Mouse (Mus musculus): ENCODE measurements around the gene Scn3a.

DNA sequence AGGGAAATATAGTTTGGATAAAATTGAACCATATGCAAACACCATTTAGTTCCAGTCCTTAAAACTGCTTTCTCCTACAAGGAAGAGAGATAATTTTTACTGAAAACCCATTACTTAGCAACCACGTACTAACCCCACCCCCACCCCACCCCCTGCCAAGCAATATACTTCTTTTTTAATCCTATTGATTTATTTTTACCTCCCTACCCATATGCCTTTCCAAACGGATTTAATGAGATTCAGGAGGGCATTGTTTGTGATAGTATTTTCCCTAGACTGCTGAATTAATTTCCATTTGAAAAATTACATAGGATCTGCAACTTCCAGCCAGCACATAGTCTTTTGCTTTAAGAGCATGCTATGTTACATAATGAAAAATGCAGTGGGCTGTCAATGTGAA, 152.1 kb downstream of the Scn3a start:
- TF ChIP-seq KAT2A (IDR thresholded peaks at IDR 0.05; ENCODE audit: insufficient replicate concordance, low read length) (no peak), TCF12 (IDR thresholded peaks at IDR 0.05; ENCODE audit: low read depth, low read length) (no peak), USF1 (IDR thresholded peaks at IDR 0.05; ENCODE audit: low read depth, low read length) (no peak), CTCF (conservative IDR thresholded peaks at IDR 0.05 in 1 of 2, IDR thresholded peaks at IDR 0.05 in 1 of 2; ENCODE audit: low read depth in 2 of 2, low read length in 2 of 2) (no peak), EP300 (IDR thresholded peaks at IDR 0.05; ENCODE audit: low read length) (no peak), E2F4 (IDR thresholded peaks at IDR 0.05; ENCODE audit: insufficient replicate concordance, low read depth, low read length) (no peak), POLR2A (IDR thresholded peaks at IDR 0.05; ENCODE audit: low read depth, low read length) (no peak), ETS1 (conservative IDR thresholded peaks at IDR 0.05; ENCODE audit: low read depth, low read length) (no peak), MAZ (IDR thresholded peaks at IDR 0.05; ENCODE audit: low read depth, low read length) (no peak)

Data from CH12.LX (cell line).